Mouse (Mus musculus) hindbrain, embryonic 16.5 days (tissue): ENCODE measurements at regions not wholly inside any gene's neighbourhood (a gene's known extent, or its start where the extent isn't known, plus 50 kb on each side); places are given as distances from the start of the nearest gene placed in this dataset.

Experiments used
- ATAC-seq: fragments of 200-750 bp; cut with Nextera tagmentation; 2 replicates; pipeline ENCODE4 v1.8.0; 2017; ENCODE audit warnings: moderate TSS enrichment, moderate library complexity
- H3K27ac ChIP-seq: fragments of 300-500 bp; sonication (generic); 2 replicates; pipeline ENCODE4 v1.5.1; 2014; ENCODE audit warnings: low read depth, mild to moderate bottlenecking, control low read depth, low read length, moderate library complexity
- H3K27me3 ChIP-seq: fragments of 300-500 bp; sonication (generic); replicated peaks from 2 replicates; pipeline ENCODE4 v1.6.1; 2014; ENCODE audit warnings: low read length; ENCODE audit not compliant: control insufficient read depth, insufficient read depth
- H3K36me3 ChIP-seq: fragments of 300-500 bp; sonication (generic); 2 replicates; pipeline ENCODE4 v1.6.1; 2014; ENCODE audit warnings: mild to moderate bottlenecking, low read length, moderate library complexity, mixed read lengths; ENCODE audit not compliant: control insufficient read depth, insufficient read depth
- H3K4me1 ChIP-seq: fragments of 300-500 bp; sonication (generic); 2 replicates; pipeline ENCODE4 v1.6.1; 2014; ENCODE audit warnings: low read depth, low read length; ENCODE audit not compliant: control insufficient read depth, insufficient read depth
- H3K4me2 ChIP-seq: fragments of 300-500 bp; sonication (generic); 2 replicates; pipeline ENCODE4 v1.6.1; 2014; ENCODE audit warnings: mild to moderate bottlenecking, low read length, control low read depth, moderate library complexity
- H3K4me3 ChIP-seq: fragments of 300-500 bp; sonication (generic); 2 replicates; pipeline ENCODE4 v1.5.1; 2014; ENCODE audit warnings: mild to moderate bottlenecking, low read length, control low read depth, moderate library complexity
- H3K9ac ChIP-seq: fragments of 300-500 bp; sonication (generic); 2 replicates; pipeline ENCODE4 v1.6.1; 2014; ENCODE audit warnings: low read depth, mild to moderate bottlenecking, control low read depth, low read length, moderate library complexity
- H3K9me3 ChIP-seq: fragments of 300-500 bp; sonication (generic); 2 replicates; pipeline ENCODE4 v1.6.1; 2014; ENCODE audit warnings: mild to moderate bottlenecking, low read length, moderate library complexity; ENCODE audit not compliant: control insufficient read depth
- WGBS: fragments of 180-500 bp; shearing (Covaris S2); extraction: QIAGEN DNeasy Blood & Tissue Kit; methylation state at CpG from one replicate; pipeline ENCODE4 v1.1.7; 2014; 5-methylcytosine and 5-hydroxymethylcytosine counted together

DNA sequence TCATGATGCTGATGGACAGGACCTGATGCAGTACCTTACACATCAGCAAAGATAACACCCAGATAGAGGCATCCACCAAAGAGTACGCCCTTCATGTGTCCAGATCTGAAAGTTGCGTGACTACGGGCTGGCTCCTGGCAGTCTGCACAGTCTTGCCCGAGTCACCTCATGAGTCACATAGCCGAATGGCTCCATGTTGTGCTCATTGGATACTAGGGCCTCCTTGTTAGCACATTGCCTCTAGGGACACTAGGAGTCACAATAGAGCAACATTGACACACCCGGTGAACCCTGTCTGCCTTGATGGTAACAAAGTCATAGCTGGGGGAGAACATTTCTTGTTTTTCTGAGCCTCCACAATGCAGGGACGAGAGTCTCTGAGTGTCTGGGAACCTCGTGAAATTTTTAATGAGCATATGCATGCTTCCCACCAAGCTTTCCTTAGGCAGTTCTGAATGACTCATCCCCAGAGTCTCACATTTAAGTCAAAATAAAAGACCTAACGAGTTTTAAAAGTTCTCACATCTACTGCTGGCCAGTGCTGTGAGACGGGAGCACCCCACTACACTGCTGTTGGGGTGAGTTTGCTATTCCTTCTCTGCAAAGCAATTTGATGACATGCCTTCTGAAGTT is 297.5 kb downstream of the Insig2 start:
- no peaks in the 10 kb centered on the region for H3K27me3 ChIP-seq
- H3K36me3 ChIP-seq = no peaks in the 10 kb centered on the region
- H3K4me2 ChIP-seq = no peak overlapping the region
- H3K9me3 ChIP-seq = no peaks in the 10 kb centered on the region
- no peaks in the 10 kb centered on the region for H3K4me1 ChIP-seq
- H3K27ac ChIP-seq = no peak overlapping the region
- no peak overlapping the region for H3K4me3 ChIP-seq
- WGBS = 92% methylated on average over 10 of the region's 10 CpGs
- ATAC-seq = no peak
- no peak overlapping the region for H3K9ac ChIP-seq

DNA sequence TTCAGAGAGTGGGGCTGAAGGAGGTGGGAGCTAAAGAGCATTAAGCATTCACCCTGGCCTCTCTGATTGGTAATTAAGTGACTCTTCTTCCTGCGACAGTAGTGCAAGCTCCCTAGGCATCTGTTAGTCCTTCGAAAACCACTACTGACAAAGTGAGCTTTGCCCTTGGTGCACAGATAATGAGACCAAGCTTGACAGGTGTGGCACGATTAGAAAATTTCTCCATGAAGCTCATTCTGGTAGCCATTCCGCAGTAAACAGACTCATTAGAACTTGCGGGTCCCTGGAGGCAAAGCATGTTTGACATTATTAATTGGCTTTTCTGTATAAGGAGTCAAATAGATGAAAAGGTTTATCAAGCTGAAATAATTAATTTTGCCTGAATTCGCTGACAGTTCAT is 285.8 kb downstream of the Insig2 start:
- 48% methylated on average over 6 of the region's 6 CpGs for WGBS
- H3K9ac ChIP-seq = no peak overlapping the region
- no peak overlapping the region for H3K4me3 ChIP-seq
- no peak overlapping the region for H3K4me2 ChIP-seq
- no peaks in the 10 kb centered on the region for H3K9me3 ChIP-seq
- no peak for ATAC-seq
- H3K27ac ChIP-seq = no peak overlapping the region
- H3K36me3 ChIP-seq = no peaks in the 10 kb centered on the region
- H3K4me1 ChIP-seq = peaks cover 2% of the 10 kb centered on the region
- peaks cover 14% of the 10 kb centered on the region for H3K27me3 ChIP-seq

DNA sequence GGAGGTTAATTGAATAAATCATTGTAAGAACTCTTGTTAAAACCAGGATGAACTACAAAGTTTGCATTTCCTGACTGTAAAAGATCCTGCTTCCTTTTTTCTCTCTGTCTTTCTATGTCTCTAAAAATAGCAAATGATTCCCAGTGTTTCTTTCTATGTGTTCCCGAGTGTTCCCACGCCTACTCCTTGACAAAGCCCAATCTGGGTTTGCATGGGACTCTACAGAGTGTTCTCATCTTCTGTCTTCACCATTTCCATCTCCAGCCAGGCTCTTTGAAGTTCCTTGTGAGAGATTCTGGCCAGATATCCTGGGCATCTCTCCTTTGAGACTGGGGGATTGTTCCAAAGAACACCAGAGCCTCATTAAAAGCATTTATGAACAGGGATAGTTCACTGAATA is 285.0 kb downstream of the Insig2 start:
- no peaks in the 10 kb centered on the region for H3K9me3 ChIP-seq
- no peaks in the 10 kb centered on the region for H3K36me3 ChIP-seq
- 69% methylated on average over 2 of the region's 2 CpGs for WGBS
- no peak overlapping the region for H3K4me3 ChIP-seq
- H3K27me3 ChIP-seq = peaks cover 14% of the 10 kb centered on the region
- peaks cover 2% of the 10 kb centered on the region for H3K4me1 ChIP-seq
- H3K4me2 ChIP-seq = no peak overlapping the region
- H3K9ac ChIP-seq = no peak overlapping the region
- no peak for ATAC-seq
- H3K27ac ChIP-seq = no peak overlapping the region

DNA sequence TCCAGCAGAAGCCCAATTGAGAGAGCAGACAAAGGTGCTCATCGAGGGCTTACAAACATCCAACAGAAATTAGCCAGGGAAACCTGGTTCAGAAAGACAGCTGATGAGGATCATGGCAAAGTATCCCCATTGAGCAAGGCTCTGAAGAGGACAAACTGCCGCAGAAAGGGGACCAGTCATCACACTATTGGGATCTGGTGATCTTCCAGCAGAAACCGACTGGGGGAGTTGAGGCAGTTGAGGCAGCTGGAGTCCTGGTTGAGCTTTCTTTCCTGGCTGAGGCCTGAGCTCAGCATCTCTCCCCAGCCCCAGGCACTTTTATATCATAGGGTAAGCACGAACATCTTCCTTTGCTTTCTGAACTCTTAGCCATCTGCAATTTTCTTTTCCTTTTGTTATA is 282.7 kb downstream of the Insig2 start:
- no peak for ATAC-seq
- H3K27me3 ChIP-seq = peaks cover 14% of the 10 kb centered on the region
- H3K4me1 ChIP-seq = peaks cover 2% of the 10 kb centered on the region
- no peak overlapping the region for H3K9ac ChIP-seq
- H3K36me3 ChIP-seq = no peaks in the 10 kb centered on the region
- no peak overlapping the region for H3K4me3 ChIP-seq
- no peak overlapping the region for H3K4me2 ChIP-seq
- no peaks in the 10 kb centered on the region for H3K9me3 ChIP-seq
- WGBS = 88% methylated on average over 4 of the region's 4 CpGs
- no peak overlapping the region for H3K27ac ChIP-seq

DNA sequence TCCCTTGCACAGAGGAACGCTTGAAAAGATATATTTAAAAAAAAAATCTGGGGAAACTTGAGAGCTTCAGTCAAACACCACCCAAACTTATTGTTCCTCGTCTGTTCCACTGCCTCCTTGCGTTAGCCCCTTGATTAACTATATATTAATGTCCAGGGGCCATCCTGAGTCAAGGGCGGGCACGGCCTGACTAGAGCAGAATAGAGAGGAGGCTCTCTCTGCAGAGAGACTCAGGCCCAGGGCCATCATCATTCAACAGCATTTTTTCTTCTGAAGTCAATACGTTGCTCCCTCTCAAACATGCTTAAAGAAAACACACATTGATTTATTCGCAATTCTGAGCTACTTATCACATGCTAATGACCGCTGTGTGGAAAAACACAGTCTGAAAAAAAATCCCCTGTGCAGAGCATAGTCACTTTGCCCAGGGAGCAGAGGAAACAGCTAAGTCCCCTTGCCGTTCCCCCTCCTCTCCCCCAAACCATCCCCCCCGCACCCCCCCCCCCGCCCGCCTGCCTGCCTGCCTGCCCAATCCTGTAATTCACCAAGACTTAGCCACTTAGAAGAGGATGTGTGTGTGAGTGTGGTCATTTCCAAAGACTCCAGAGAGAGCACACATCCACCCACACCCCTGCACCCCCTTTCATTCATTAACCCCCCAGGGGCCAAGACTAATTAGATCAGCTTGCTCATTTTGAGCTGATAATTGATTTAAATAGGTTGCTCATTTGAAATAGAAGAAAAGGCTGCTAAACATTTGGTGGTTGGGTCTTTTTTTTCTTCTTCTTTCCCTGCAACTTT is 281.5 kb downstream of the Insig2 start:
- H3K36me3 ChIP-seq = no peaks in the 10 kb centered on the region
- H3K27me3 ChIP-seq = peaks cover 17% of the 10 kb centered on the region
- H3K4me2 ChIP-seq = no peak overlapping the region
- 14% methylated on average over 12 of the region's 12 CpGs for WGBS
- H3K27ac ChIP-seq = no peak overlapping the region
- H3K9ac ChIP-seq = no peak overlapping the region
- ATAC-seq = peak; percentile 68
- H3K4me3 ChIP-seq = no peak overlapping the region
- H3K9me3 ChIP-seq = peaks cover 2% of the 10 kb centered on the region; the same call in 1 of the 2 replicates
- peaks cover 2% of the 10 kb centered on the region for H3K4me1 ChIP-seq

DNA sequence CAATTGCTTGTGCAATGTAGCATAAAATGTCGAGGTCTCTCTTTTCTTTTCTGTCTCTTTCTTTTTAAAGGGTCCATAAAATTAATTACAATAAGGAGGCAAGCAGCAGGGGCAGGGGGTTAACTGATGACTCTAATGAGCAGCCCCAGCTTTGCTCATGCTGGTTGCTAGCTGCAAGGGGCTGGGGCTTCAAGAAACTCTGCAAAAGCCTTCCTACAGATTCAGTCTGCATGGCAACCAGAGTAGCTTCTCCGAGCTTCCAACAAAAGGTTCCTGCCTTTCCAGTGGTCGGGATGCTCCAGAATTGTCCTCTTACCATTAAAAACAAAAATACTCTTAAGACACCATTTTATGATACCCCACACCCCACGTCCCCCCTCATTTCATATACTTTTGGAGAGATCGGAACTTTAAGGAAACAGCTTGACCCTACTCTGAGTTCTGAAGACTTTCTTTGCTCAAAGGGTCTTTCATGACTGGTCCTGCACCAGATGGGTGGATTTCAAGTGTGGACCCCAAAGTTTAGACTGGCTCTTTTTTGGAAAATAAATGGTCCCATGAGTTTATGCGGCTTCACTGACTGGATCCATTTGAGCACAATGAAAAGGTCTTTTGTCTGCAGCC is 280.8 kb downstream of the Insig2 start:
- no peak overlapping the region for H3K4me3 ChIP-seq
- peak; percentile 24; the same call in 1 of the 2 replicates for ATAC-seq

DNA sequence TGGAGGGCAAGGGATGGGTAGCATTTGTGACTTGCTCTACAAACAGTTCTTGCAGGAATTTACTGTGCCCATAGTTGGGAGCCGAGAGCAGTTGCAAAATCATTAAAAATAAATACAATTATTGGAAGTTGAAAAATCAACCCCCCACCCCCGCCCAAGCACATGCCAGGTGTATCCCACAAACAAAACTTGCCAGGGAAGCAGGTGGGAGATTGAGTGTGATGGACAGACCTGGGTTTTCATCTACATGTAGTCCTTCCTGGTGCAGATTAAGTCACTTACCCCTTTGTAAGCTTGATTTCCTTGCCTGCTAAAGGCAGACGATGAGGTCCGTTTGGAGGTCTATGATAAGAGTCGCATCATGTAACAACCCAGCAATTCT is 280.3 kb downstream of the Insig2 start:
- peaks cover 2% of the 10 kb centered on the region; the same call in 1 of the 2 replicates for H3K9me3 ChIP-seq
- peaks cover 2% of the 10 kb centered on the region for H3K4me1 ChIP-seq
- no peaks in the 10 kb centered on the region for H3K36me3 ChIP-seq
- no peak overlapping the region for H3K9ac ChIP-seq
- 62% methylated on average over 5 of the region's 5 CpGs for WGBS
- no peak overlapping the region for H3K27ac ChIP-seq
- peaks cover 15% of the 10 kb centered on the region for H3K27me3 ChIP-seq
- H3K4me3 ChIP-seq = no peak overlapping the region
- ATAC-seq = no peak
- H3K4me2 ChIP-seq = no peak overlapping the region

More for the DNA sequence above, 280.8 kb downstream of the Insig2 start:
- Histone ChIP-seq H3K9me3 (peaks cover 2% of the 10 kb centered on the region; the same call in 1 of the 2 replicates), H3K4me1 (peaks cover 2% of the 10 kb centered on the region), H3K27me3 (peaks cover 15% of the 10 kb centered on the region), H3K9ac (no peak overlapping the region), H3K4me2 (no peak overlapping the region), H3K27ac (no peak overlapping the region), H3K36me3 (no peaks in the 10 kb centered on the region)
- 19% methylated on average over 6 of the region's 6 CpGs for WGBS

DNA sequence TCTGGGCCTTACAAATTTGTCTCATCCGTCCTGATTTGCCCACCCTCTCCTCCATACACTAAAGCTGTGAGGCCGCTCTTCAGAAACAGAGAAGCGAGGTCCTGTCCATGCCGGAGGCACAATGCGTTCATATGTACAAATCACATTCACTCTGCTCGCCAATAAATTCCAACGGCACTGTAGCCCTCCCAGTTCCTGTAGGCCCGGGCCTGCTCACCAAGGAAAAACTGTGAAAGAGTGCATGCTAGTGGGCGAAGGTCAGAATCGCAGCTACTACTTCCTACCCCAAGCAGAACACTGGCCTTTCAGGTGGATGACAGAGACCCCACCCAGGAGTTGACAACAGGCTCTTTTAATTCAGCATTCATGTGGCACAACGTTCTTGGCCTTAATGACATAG is 278.7 kb downstream of the Insig2 start:
- peak; percentile 71; the same call in 1 of the 2 replicates for ATAC-seq
- no peak overlapping the region for H3K9ac ChIP-seq
- peaks cover 17% of the 10 kb centered on the region for H3K27me3 ChIP-seq
- H3K36me3 ChIP-seq = no peaks in the 10 kb centered on the region
- no peak overlapping the region for H3K4me3 ChIP-seq
- no peak overlapping the region for H3K4me2 ChIP-seq
- no peak overlapping the region for H3K27ac ChIP-seq
- H3K4me1 ChIP-seq = peaks cover 2% of the 10 kb centered on the region
- WGBS = 25% methylated on average over 11 of the region's 11 CpGs
- peaks cover 2% of the 10 kb centered on the region; the same call in 1 of the 2 replicates for H3K9me3 ChIP-seq

DNA sequence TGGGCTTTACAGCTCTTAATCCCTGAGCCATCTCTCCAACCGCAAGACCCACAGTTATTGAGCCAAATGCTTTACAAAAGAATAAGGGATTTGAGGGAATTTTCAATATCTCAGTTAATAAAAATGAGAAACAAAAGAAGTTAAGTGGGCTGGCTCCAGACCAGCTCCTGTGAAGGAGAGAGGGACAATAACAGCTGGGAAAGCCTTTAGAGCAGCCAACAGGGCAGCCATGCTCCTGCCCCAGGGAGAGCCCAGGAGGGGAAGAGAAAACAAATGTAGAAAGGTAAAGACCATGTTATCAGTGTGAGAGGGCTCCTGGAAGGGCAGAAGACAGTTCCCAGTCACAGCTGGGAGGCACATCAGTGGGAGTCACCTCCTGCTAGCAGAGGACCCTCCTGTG is 257.8 kb downstream of the Insig2 start:
- no peak overlapping the region for H3K9ac ChIP-seq
- no peak overlapping the region for H3K4me2 ChIP-seq
- H3K27me3 ChIP-seq = no peaks in the 10 kb centered on the region
- no peaks in the 10 kb centered on the region for H3K36me3 ChIP-seq
- H3K27ac ChIP-seq = no peak overlapping the region
- no peak overlapping the region for H3K4me3 ChIP-seq
- ATAC-seq = no peak
- no peaks in the 10 kb centered on the region for H3K4me1 ChIP-seq
- no peaks in the 10 kb centered on the region for H3K9me3 ChIP-seq
- 76% methylated on average over 1 of the region's 1 CpGs for WGBS
